Mouse (Mus musculus) megakaryocyte-erythroid progenitor cell, adult 5-6 weeks (primary cell): ENCODE data around the gene Fah. TPM values are rescaled to one million over a fixed set of nuclear protein-coding genes. Genes with fewer than 3 reads are reported as not detected.

Experiments used
- total RNA-seq, 2 experiments: library from RNA; stranded (forward) in 1 of 2; stranded (reverse) in 1 of 2; fragments of 200-1000, 215-1000 nt in 1 of 2; fragments of >200 nt in 1 of 2; fragmentation: Nextera tagmentation in 1 of 2; gene quantifications; 2 replicates each; pipeline ENCODE4 v1.2.3; 2014 to 2017

The Fah gene
- total RNA-seq, 2 experiments from 2014 or later = 7.9 TPM; not detected in 1

Other genes with a start within 250 kb of the Fah start
- gene Arnt2, start 196.5 kb downstream of the Fah start, total RNA-seq (2014; fragmentation: Nextera tagmentation) = 0.47 TPM in 1 of 2 replicates, not detected in the other
- gene Arnt2, start 196.5 kb downstream of the Fah start, total RNA-seq (2017) = not detected in 2 replicates
- not detected in 2 replicates for gene Gm2115, start 77.8 kb downstream of the Fah start, total RNA-seq (2014; fragmentation: Nextera tagmentation)
- gene Gm2115, start 77.8 kb downstream of the Fah start, total RNA-seq (2017) = not detected in 2 replicates
- gene Zfand6, start 83.2 kb upstream of the Fah start, total RNA-seq (2014; fragmentation: Nextera tagmentation) = 43.5 and 56.6 TPM in 2 replicates
- gene Zfand6, start 83.2 kb upstream of the Fah start, total RNA-seq (2017) = 56.0 and 81.6 TPM in 2 replicates
- not detected in 2 replicates for gene Olfr291, start 246.8 kb upstream of the Fah start, total RNA-seq (2014; fragmentation: Nextera tagmentation)
- not detected in 2 replicates for gene Olfr291, start 246.8 kb upstream of the Fah start, total RNA-seq (2017)